Mouse (Mus musculus): ENCODE results near the gene Sppl3. TPM values are rescaled to one million over a fixed set of nuclear protein-coding genes. Genes with fewer than 3 reads are reported as not detected.

Sppl3 gene
- polyA plus RNA-seq, 1 experiment, result 129 TPM

DNA sequence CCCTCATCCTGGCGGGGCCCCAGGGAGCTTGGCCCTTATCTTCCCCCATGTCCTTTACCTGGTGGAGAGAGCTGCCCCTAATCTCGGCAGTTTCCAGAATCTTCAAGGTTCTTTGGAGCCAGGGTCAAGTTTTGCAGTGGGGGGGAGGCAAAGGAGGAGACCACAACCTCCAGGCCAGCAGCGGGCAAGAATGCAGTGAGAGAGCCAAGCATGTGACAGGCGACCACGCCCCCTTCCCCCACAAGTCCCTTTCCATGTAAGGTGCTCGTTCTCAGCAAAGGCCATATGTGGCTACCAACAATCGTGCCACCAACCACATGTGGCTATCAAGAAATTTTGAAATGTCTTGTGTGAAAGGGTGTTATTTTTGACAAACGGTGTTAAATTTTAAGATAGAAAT is 37.8 kb upstream of the Sppl3 start:
- TF ChIP-seq POLR2A (IDR thresholded peaks at IDR 0.05; ENCODE audit: borderline replicate concordance, extremely low read depth, insufficient read depth, insufficient read length, poor library complexity, severe bottlenecking) (no peak), CTCF (IDR thresholded peaks at IDR 0.05; ENCODE audit: borderline replicate concordance, extremely low read depth, insufficient read depth, insufficient read length) (no peak)
- DNase-seq (ENCODE audit: low read depth), result no peak

- DNase-seq (ENCODE audit: low read depth), result no peak
- no peak for TF ChIP-seq CTCF (IDR thresholded peaks at IDR 0.05; ENCODE audit: borderline replicate concordance, extremely low read depth, insufficient read depth, insufficient read length)
Observed at GRCm38 (mm10) chr5:114976935-114977334, 34.0 kb upstream of the Sppl3 start.

GRCm38 (mm10) chr5:114978473-114978872 is 32.5 kb upstream of the Sppl3 start:
- TF ChIP-seq POLR2A (IDR thresholded peaks at IDR 0.05; ENCODE audit: borderline replicate concordance, extremely low read depth, insufficient read depth, insufficient read length, poor library complexity, severe bottlenecking) (no peak), CTCF (IDR thresholded peaks at IDR 0.05; ENCODE audit: borderline replicate concordance, extremely low read depth, insufficient read depth, insufficient read length) (no peak)
- DNase-seq (ENCODE audit: low read depth), result peak; percentile 23

GRCm38 (mm10) chr5:114978888-114979249 is 32.1 kb upstream of the Sppl3 start:
- no peak for TF ChIP-seq POLR2A (IDR thresholded peaks at IDR 0.05; ENCODE audit: borderline replicate concordance, extremely low read depth, insufficient read depth, insufficient read length, poor library complexity, severe bottlenecking)
- TF ChIP-seq CTCF (IDR thresholded peaks at IDR 0.05; ENCODE audit: borderline replicate concordance, extremely low read depth, insufficient read depth, insufficient read length), result peak; percentile 43; the same call in 1 of the 2 replicates
- peak; percentile 78 for DNase-seq (ENCODE audit: low read depth)

DNA sequence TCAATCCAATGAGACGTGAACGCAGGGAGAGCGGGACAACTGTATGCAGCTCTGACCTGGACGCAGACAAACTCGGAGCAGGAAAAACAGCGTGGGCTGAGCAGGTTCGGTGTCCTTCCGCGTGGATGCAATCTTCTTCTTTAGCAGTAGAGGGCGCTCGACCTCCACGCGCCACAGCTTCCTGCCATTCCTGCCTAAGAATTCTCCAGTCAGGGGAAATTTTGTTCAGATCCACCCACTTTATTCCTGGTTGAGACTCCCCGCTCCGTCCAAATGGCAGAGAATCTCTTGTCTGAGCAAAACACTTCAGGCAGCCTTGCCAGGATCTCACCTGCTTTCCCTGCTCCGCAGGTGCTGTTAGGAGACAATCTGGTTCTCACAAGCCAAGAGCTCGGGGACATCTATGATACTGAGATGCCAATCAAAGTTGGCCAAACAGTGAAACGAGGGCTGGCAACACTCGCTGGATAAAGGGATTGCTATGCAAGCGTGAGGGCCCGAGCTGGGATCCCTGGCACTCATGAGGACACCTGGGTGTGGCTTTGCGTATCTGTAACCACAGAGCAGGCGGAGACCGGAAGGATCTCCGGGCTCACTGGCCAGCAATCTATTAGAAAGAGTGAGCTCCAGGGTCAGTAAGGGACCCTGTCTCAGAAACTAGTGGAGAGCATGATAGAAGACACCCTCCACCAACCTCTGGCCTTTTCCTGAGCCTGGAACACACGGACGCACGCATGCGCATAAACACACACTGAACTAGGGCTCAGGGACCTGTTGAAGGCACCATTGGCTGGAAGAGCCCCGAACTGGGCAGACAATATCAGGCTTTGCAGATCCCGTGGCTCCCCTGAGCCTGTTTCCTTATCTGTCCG is 31.5 kb upstream of the Sppl3 start:
- peak; percentile 84 for DNase-seq (ENCODE audit: low read depth)
- peak; percentile 98 for TF ChIP-seq CTCF (IDR thresholded peaks at IDR 0.05; ENCODE audit: borderline replicate concordance, extremely low read depth, insufficient read depth, insufficient read length)
- no peak for TF ChIP-seq POLR2A (IDR thresholded peaks at IDR 0.05; ENCODE audit: borderline replicate concordance, extremely low read depth, insufficient read depth, insufficient read length, poor library complexity, severe bottlenecking)

GRCm38 (mm10) chr5:114980122-114980748 is 30.7 kb upstream of the Sppl3 start:
- no peak for DNase-seq (ENCODE audit: low read depth)
- no peak for TF ChIP-seq POLR2A (IDR thresholded peaks at IDR 0.05; ENCODE audit: borderline replicate concordance, extremely low read depth, insufficient read depth, insufficient read length, poor library complexity, severe bottlenecking)
- TF ChIP-seq CTCF (IDR thresholded peaks at IDR 0.05; ENCODE audit: borderline replicate concordance, extremely low read depth, insufficient read depth, insufficient read length), result no peak

GRCm38 (mm10) chr5:114982001-114982400 is 28.9 kb upstream of the Sppl3 start:
- no peak for TF ChIP-seq CTCF (IDR thresholded peaks at IDR 0.05; ENCODE audit: borderline replicate concordance, extremely low read depth, insufficient read depth, insufficient read length)
- no peak for TF ChIP-seq POLR2A (IDR thresholded peaks at IDR 0.05; ENCODE audit: borderline replicate concordance, extremely low read depth, insufficient read depth, insufficient read length, poor library complexity, severe bottlenecking)
- DNase-seq (ENCODE audit: low read depth), result no peak

DNA sequence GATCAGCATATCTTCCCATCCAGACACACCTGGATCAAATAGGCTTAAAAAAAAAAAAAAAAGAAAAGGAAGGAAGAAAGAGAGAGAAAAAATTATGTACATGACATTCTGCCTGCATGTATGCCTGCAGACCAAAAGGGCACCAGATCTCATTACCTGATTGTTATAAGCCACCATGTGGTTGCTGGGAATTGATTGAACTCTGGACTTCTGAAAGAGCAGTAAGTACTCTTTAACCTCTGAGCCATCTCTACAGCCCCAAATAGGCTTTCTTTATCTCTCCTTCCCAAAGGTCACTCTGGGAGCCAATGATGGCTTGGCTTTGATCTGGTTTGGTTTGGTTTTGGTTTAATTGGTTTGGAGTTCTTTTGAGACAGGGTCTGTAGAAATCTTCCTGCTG is 25.9 kb upstream of the Sppl3 start:
- DNase-seq (ENCODE audit: low read depth), result no peak
- TF ChIP-seq CTCF (IDR thresholded peaks at IDR 0.05; ENCODE audit: borderline replicate concordance, extremely low read depth, insufficient read depth, insufficient read length), result no peak
- no peak for TF ChIP-seq POLR2A (IDR thresholded peaks at IDR 0.05; ENCODE audit: borderline replicate concordance, extremely low read depth, insufficient read depth, insufficient read length, poor library complexity, severe bottlenecking)

DNA sequence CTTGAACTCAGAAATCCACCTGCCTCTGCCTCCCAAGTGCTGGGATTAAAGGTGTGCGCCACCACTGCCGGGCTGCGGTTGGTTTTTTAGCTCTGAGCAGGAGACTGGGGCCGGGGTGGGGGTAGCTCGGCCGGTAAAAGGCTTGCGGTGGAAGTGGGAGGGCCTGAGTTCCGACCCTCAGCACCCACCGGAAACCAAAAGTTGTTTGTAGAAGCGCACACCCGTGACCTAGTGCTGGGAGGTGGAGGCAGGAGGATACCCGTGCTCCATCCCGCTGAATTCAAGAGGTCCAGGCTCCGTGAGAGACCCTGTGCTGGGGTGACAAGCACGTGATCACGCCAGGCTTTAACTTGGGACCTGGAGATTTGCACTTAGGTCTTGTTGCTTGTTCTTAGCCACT is 14.5 kb upstream of the Sppl3 start:
- DNase-seq (ENCODE audit: low read depth), result no peak
- no peak for TF ChIP-seq POLR2A (IDR thresholded peaks at IDR 0.05; ENCODE audit: borderline replicate concordance, extremely low read depth, insufficient read depth, insufficient read length, poor library complexity, severe bottlenecking)
- no peak for TF ChIP-seq CTCF (IDR thresholded peaks at IDR 0.05; ENCODE audit: borderline replicate concordance, extremely low read depth, insufficient read depth, insufficient read length)

- TF ChIP-seq CTCF (IDR thresholded peaks at IDR 0.05; ENCODE audit: borderline replicate concordance, extremely low read depth, insufficient read depth, insufficient read length) (no peak), POLR2A (IDR thresholded peaks at IDR 0.05; ENCODE audit: borderline replicate concordance, extremely low read depth, insufficient read depth, insufficient read length, poor library complexity, severe bottlenecking) (no peak)
- DNase-seq (ENCODE audit: low read depth), result no peak
Observed at GRCm38 (mm10) chr5:114997327-114997726, 13.6 kb upstream of the Sppl3 start.

DNA sequence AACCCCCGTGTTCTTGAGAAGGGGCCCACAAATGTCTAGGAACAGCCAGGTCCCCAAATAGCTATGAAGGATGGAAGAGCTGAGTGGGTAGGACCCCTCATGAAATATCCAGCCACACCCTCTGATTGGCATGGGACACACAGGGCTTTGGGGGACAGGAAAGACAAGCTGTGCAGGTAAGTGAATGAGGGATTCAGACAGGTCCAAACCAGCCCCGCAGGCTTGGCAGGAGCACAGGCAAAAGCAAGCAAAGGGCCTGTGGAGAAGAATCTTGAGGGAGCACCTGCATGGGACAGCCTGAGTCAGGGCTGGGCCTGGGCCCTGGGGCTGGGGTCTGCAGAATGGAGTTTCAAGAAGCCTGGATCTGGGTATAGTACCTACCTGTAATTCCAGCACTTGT is 10.4 kb upstream of the Sppl3 start:
- TF ChIP-seq POLR2A (IDR thresholded peaks at IDR 0.05; ENCODE audit: borderline replicate concordance, extremely low read depth, insufficient read depth, insufficient read length, poor library complexity, severe bottlenecking) (no peak), CTCF (IDR thresholded peaks at IDR 0.05; ENCODE audit: borderline replicate concordance, extremely low read depth, insufficient read depth, insufficient read length) (no peak)
- no peak for DNase-seq (ENCODE audit: low read depth)

DNA sequence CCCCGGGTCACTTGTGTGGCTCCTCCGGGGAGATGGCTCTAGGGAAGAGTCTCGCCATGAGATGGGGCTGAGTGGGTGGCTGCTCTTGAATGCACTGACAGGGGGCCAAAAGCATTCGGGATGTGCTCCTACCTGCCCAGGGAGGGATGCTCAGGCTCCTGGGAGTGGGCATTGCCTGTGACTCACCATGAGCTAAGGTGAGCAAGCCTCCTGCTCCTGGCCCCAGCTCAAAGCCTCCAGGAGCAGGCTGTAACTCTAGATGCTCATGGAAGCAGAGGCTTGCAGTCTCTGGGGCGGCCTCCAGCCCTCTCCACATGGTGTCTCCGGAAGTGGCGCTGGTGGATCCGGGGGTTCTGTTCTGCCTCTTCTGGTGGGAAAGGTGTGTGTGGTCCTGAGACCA is 9.5 kb upstream of the Sppl3 start:
- DNase-seq (ENCODE audit: low read depth), result no peak

More for the DNA sequence above, 9.5 kb upstream of the Sppl3 start:
- TF ChIP-seq CTCF (IDR thresholded peaks at IDR 0.05; ENCODE audit: borderline replicate concordance, extremely low read depth, insufficient read depth, insufficient read length), result no peak
- TF ChIP-seq POLR2A (IDR thresholded peaks at IDR 0.05; ENCODE audit: borderline replicate concordance, extremely low read depth, insufficient read depth, insufficient read length, poor library complexity, severe bottlenecking), result no peak
